Mouse (Mus musculus): ENCODE results near the gene Vwa3b. TPM values are rescaled to one million over a fixed set of nuclear protein-coding genes. Genes with fewer than 3 reads are reported as not detected.

Vwa3b gene
- total RNA-seq (2015; ENCODE audit: low replicate concordance) = not detected in 2 replicates
- not detected in 2 replicates for total RNA-seq (2017; ENCODE audit: low replicate concordance)

GRCm38 (mm10) chr1:37025962-37026686 lies at the start of gene Vwa3b:
Gene Vwa3b, plus strand, starts transcription at chr1:37026596.
- no peak for ATAC-seq (replicated peaks; ENCODE audit: low FRiP score, poor library complexity, severe bottlenecking)

GRCm38 (mm10) chr1:36976770-36977169 lies 49.6 kb upstream of the Vwa3b start:
- ATAC-seq (replicated peaks; ENCODE audit: low FRiP score, poor library complexity, severe bottlenecking) = no peak

GRCm38 (mm10) chr1:36982191-36982961 lies 44.0 kb upstream of the Vwa3b start:
- no peak for ATAC-seq (replicated peaks; ENCODE audit: low FRiP score, poor library complexity, severe bottlenecking)

DNA sequence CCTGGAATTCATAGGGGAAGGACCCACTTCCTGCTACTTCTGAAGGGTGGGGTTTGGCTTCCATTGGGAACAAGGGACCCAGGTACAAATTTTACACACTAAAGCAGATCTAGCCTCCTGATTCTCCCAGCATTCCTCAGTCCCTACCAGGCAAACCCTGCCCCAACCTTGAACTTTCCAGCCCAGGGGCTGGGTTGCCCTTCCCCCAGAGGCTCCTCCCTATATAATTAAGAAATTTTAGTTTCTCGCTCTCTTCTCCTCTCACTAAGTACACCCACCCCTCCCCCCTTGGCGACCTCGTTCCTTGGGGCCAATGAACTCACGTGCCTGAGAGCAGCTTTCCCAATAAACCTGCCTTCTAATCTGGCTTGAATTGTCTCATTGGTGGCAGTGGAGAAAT lies 42.6 kb upstream of the Vwa3b start:
- no peak for ATAC-seq (replicated peaks; ENCODE audit: low FRiP score, poor library complexity, severe bottlenecking)

DNA sequence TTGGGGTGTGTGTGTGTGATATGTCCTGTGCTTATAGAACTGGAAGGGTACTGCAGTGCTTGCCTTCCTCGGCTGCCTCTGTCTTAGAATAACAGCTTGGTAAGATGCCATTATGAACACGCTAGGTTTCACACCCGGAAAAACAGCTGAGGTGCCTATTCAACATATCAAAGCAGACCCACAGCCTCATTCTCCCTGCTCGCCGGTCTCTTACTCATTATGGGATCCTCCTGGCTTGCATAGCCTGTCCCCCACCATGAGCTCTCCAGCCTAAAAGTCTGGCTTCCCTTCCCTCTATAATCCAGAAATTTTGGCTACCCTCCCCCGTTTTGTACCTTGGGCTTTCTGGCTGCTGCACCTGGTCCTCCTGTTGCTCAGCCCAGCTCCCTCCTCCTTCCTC lies 42.0 kb upstream of the Vwa3b start:
- no peak for ATAC-seq (replicated peaks; ENCODE audit: low FRiP score, poor library complexity, severe bottlenecking)

- no peak for ATAC-seq (replicated peaks; ENCODE audit: low FRiP score, poor library complexity, severe bottlenecking)
Measured at GRCm38 (mm10) chr1:36985896-36986295, 40.5 kb upstream of the Vwa3b start.

- no peak for ATAC-seq (replicated peaks; ENCODE audit: low FRiP score, poor library complexity, severe bottlenecking)
Measured at GRCm38 (mm10) chr1:36986396-36987160, 39.8 kb upstream of the Vwa3b start.

GRCm38 (mm10) chr1:36987172-36988148 lies 38.9 kb upstream of the Vwa3b start:
- ATAC-seq (replicated peaks; ENCODE audit: low FRiP score, poor library complexity, severe bottlenecking) = no peak

GRCm38 (mm10) chr1:36988161-36988560 lies 38.2 kb upstream of the Vwa3b start:
- no peak for ATAC-seq (replicated peaks; ENCODE audit: low FRiP score, poor library complexity, severe bottlenecking)

DNA sequence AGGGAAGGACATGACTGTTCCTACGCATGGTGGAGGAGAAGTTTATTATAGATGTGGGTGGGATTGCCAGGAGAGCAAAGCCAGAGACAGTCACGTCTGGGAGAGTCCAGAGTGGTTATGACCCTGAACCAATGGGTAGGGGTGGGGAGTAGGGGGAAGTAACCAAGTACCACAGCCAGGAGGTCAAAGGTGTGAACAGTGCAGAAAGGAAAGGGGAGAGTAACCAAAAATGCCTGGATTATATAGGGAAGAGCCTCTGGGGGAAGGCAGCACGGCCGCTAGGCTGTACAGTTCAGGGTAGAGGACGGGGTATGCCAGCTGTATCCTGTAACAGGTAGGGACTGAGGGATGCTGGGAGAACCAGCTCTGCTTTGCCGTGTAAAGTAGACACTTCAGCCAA lies 37.8 kb upstream of the Vwa3b start:
- ATAC-seq (replicated peaks; ENCODE audit: low FRiP score, poor library complexity, severe bottlenecking) = no peak

GRCm38 (mm10) chr1:36994296-36994695 lies 32.1 kb upstream of the Vwa3b start:
- no peak for ATAC-seq (replicated peaks; ENCODE audit: low FRiP score, poor library complexity, severe bottlenecking)

DNA sequence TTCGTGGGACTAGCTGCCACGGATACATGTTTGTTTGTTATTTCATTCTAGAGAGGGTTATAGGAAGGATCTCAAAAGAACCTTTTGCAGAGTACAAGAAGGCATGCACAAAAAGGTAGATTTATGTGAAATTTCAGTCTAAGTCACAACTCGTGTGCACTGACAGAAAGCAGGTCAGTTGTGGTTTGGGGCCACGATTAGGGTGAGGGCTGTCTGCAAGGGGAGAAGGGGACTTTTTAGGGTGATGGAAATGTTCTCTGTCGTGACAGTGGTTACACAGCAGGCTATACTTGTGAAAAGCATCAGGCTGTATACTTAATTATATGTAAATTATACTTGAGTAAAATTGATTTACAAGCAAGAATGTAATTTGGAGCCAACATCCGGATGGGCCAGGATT lies 30.6 kb upstream of the Vwa3b start:
- no peak for ATAC-seq (replicated peaks; ENCODE audit: low FRiP score, poor library complexity, severe bottlenecking)

- ATAC-seq (replicated peaks; ENCODE audit: low FRiP score, poor library complexity, severe bottlenecking) = no peak
Measured at GRCm38 (mm10) chr1:36996561-36997213, 29.7 kb upstream of the Vwa3b start.

DNA sequence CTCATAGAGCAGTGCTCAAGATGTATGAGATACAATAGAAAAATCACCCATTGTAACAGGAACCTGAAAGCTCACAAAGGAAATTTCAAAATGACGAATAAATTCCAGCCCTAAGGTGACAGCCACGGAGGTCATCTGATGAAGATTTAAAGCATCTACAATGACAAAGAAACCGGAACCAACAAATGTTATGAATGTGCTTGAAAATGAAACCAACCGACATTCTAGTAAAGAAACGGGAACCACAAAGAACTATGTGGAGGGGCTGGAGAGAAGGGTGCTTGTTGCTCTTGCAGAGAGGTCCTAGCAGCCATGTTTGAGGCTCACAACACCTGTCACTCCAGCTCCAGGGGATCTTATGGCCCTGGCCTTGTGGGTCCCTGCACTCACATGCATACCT lies 26.1 kb upstream of the Vwa3b start:
- ATAC-seq (replicated peaks; ENCODE audit: low FRiP score, poor library complexity, severe bottlenecking) = no peak

GRCm38 (mm10) chr1:37001636-37002315 lies 24.6 kb upstream of the Vwa3b start:
- ATAC-seq (replicated peaks; ENCODE audit: low FRiP score, poor library complexity, severe bottlenecking) = no peak

DNA sequence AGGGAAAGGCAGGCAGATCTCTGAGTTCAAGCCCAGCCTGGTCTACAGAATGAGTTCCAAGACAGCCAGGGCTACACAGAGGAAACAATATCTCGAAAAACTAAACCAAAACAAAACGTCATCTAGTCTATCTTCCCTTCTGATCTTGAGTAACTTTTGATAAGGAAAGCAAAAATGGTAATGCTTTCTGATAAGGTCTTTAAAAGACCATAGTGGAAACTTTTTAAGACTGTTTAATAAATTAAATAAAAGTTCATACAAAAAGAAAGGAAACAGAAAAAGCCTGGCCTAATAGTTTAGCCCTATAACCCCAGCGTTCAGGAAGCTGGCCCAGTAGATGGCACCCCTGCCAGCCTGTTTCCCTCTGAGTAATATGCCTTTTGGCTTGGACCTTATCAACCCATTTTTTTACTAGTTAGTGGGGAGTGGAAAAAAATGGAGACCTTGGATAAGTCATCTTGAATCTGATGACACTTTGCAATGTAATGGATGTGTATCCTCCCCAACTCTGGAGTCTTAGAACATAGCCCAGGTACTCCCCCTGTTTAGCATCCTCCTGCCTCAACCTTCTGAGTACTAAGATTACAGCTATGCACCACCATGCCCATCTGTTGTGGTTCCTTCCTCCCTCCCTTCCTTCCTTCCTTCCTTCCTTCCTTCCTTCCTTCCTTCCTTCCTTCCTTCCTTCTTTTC lies 23.9 kb upstream of the Vwa3b start:
- no peak for ATAC-seq (replicated peaks; ENCODE audit: low FRiP score, poor library complexity, severe bottlenecking)

GRCm38 (mm10) chr1:37004533-37004932 lies 21.9 kb upstream of the Vwa3b start:
- ATAC-seq (replicated peaks; ENCODE audit: low FRiP score, poor library complexity, severe bottlenecking) = no peak

GRCm38 (mm10) chr1:37005036-37005435 lies 21.4 kb upstream of the Vwa3b start:
- ATAC-seq (replicated peaks; ENCODE audit: low FRiP score, poor library complexity, severe bottlenecking) = no peak

Measured in erythroid progenitor cell, adult 5-6 weeks (primary cell).